Mouse (Mus musculus) MN1 (cell line): Measurements from ENCODE around the gene Dnase2a.
"Not testable (repeated sequence)": the region's sequence is repeated elsewhere in the genome, so short reads cannot be mapped to it uniquely, and the experiment has no call there.

Source experiments
- DNase-seq: peaks from one replicate; pipeline ENCODE4 v3.0.0-alpha.2; 2016; ENCODE audit warnings: low spot score

The Dnase2a gene

DNA sequence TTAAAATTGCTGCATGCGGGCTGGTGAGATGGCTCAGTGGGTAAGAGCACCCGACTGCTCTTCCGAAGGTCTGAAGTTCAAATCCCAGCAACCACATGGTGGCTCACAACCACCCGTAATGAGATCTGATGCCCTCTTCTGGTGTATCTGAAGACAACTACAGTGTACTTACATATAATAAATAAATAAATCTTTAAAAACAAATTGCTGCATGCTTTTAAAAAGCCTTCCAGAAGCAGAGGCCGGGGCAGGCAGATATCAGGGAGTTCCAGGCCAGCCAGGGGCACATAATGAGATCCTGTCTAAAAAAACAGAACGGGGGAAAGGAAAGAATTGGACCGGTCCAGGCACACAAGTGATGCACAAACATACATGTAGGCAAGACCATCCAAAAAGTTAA lies 381 bp upstream of the Dnase2a start:
- not testable (repeated sequence) for DNase-seq

GRCm38 (mm10) chr8:84909162-84909767 lies 905 bp downstream of the Dnase2a start:
- DNase-seq, result no peak

GRCm38 (mm10) chr8:84909949-84910348 lies 1.6 kb downstream of the Dnase2a start:
- DNase-seq, result no peak

DNA sequence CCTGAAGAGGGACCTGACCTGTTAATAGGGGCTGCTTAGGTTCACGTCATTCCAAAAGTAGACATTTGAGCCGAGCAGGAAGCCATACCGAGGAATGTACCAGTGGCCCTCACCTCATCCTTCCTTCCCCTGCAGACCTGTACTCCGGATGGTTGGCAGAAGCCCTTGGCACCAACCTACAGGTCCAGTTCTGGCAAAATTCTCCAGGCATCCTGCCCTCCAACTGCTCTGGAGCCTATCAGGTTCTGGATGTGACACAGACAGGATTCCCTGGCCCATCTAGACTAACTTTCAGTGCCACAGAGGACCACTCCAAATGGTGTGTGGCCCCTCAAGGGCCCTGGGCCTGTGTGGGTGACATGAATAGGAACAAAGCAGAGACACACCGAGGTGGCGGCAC lies 2.2 kb downstream of the Dnase2a start:
- no peak for DNase-seq

DNA sequence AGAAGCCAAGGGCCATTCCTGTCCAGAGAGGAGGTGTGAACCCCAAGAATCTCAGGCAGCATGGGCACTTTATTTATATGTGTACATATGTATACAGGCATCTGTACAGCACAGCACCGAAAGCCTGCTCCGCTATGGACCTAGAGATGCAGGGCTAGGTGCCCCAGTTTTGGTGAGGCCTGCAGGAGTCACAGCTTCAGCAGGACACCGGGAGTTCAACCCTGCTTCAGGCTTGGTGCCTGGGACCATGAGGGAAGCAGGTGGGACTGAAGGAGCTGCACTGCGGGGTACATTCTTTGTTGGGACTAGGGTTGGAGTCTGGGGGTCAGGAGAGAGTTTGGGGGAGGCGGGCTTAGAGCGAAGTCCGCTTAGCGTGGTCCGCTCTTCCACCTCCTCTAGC lies 3.5 kb downstream of the Dnase2a start:
- no peak for DNase-seq

- DNase-seq, result no peak
Measured at GRCm38 (mm10) chr8:84912391-84912790, 4.0 kb downstream of the Dnase2a start.

- no peak for DNase-seq
Measured at GRCm38 (mm10) chr8:84912895-84913501, 4.6 kb downstream of the Dnase2a start.

GRCm38 (mm10) chr8:84913502-84913900 lies 5.1 kb downstream of the Dnase2a start:
- no peak for DNase-seq

GRCm38 (mm10) chr8:84913960-84914359 lies 5.6 kb downstream of the Dnase2a start:
- DNase-seq, result peak; percentile 29

DNA sequence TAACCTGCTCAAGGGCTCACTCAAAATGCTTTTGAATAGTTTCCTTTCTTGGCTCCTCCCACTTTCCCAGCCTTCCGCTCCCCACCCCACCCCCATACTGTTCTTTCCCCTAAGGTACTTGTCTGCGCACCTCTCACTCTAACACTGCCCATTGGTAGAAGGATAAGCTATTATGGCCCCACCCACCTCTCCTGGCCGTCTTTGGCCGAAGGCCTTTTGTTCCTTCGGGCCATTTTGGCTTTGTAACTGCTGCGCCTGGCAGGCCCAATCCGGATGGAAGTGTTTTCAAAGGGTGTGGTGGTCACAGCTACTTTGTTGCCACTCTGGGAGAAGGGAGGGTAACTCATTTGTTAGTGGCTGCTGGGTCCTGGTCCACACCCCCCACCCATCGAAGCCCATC lies 6.9 kb downstream of the Dnase2a start:
- DNase-seq, result no peak

DNA sequence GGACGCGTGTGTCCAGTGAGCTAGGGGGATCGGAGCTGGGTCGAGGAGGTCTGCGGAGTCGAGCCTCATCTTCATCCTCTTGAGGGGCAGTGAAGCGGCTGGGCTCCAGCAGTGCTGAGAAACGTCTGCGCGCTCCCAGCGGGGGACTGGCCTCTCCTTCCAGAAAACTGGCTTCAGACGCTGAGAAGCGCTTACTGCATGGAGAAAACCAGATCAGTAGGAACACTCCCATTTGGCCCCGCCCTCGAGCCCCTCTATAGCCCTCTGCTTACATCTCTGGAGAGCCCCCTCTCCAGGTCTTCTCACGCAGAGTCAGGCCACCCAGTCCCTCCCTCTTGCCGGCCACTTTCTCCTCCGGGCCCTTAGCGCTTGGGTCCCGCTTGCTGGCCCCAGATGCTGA lies 9.4 kb downstream of the Dnase2a start:
- DNase-seq, result no peak

GRCm38 (mm10) chr8:84918646-84919045 lies 10.3 kb downstream of the Dnase2a start:
- DNase-seq, result no peak

DNA sequence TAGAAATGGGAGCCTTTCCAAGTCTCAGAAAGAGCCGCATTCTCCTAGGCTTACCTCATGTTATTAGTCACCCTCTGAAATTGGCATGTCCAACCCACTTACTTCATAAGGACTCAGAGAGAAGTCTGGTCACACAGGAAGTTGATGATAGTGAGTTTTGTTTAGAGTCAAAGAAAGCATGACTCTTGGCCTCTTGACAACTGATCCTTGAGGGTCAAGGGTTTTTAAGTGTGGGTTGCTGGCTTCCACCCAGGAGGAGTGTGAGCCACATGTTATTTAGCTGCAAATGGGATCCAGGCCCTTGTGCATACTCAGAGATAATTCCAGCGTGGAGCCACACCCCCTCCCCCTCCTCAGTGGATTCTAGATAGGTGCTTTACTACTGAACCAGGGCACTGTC lies 13.2 kb downstream of the Dnase2a start:
- DNase-seq, result peak; percentile 34

DNA sequence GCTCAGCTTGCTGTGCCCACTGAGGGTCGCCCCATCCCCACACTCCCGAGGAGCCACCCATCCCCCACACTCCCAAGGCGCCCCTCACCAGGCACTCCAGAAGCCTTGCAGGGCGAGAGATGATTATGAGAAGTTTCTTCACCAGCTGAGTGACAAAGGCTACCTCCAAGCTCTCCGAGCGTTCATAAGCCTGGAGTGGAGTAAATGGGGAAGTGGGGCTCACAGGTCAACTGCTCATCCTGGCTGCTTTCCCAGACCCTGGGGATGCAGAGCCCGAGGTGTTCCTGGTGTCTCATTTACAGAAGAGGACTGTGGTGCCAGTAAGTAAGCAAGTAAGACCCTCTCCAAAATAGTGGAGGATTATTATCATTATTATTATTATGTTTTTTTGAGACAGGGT lies 17.2 kb downstream of the Dnase2a start:
- DNase-seq, result no peak

DNA sequence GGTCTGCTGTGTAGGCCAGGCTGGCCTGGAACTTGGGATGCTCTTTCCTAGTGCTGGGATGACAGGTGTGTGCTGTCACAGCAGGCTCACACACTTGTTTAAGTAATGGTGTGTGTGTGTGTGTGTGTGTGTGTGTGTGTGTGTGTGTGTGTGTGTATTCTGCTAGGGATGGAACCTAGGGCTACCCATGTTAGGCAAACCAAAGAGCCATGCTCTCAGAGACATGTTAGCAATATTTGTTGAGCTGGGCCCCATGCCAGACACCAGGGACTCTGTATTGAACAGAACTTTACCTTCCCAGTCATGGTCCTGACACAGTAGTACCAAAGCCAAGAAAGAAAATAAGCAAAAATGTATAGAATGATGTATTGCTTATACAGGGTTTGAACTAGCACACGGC lies 19.2 kb downstream of the Dnase2a start:
- DNase-seq, result no peak

DNA sequence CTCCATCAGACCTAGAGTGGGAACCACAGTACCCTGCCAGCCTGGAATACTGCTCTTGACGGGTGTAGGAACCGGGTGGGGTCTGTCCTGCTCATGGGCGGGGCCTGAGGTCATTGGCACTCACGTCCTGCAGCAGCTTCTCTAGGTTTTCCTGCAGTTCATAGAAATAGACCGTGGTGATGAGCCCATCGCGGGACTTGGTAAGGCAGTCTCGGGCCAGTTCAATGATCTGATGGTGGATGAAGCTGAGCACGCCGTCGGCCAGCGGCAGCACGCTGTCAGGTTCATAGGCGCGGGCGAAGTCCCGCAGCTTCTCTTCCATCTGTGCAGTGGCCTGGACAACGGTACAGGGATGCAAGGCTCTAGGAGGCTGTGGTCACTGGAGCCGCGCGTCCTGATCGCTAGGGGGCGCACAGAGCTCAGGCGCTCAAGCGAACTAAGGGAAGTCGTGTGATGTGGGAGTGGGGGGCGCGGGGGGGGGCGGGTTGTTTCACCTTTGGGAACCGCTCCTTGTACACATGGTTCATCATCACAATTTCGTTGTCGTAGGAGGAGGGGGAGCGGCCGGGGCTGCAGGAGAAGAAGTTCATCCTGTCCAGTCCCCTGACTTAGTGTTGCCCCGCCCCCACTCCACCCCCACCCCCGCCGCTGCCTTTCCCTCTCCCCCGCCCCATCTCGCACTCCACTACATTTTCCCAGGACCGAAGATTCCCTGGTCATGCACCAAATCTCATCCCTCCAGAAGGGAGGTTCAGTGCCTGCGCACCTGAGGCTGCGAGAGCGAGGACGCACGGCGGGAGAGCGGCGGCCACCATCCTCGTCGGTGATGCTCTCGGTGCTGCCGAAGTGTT lies 20.3 kb downstream of the Dnase2a start:
- peak; percentile 84 for DNase-seq

- no peak for DNase-seq
Measured at GRCm38 (mm10) chr8:84930582-84930981, 22.2 kb downstream of the Dnase2a start.

DNA sequence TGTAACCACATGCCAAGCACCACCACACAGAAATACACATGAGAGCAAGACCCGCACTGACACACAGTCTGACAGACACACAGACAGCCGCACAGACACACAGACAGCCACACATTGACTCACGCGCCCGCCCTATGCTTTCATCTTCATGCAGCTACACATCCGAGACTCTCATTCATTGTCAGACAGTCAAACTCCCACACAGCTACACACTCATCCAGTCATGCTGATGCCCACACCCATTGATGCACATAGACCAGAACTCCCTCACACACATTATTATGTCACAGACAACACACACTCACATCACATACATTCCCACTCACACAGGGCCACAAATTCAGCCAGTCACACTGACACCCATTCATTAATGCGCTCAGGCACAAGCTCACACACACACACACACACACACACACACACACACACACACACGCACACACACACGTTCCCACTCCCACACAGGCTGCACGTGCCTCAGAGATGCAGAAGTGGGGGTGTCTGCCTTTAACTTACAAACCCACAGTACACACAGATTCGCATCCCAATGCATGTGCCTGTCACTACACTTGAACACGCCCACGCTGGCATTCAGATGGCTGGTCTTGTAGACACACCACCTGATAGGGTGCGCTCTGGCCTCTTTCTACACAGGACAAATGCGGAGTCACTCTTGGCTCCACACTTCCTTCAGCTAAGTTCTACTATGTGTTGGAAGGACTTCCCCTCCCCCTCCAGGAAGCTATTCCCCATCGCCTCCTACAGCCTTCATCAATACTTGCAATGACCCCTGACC lies 25.6 kb downstream of the Dnase2a start:
- DNase-seq, result no peak

DNA sequence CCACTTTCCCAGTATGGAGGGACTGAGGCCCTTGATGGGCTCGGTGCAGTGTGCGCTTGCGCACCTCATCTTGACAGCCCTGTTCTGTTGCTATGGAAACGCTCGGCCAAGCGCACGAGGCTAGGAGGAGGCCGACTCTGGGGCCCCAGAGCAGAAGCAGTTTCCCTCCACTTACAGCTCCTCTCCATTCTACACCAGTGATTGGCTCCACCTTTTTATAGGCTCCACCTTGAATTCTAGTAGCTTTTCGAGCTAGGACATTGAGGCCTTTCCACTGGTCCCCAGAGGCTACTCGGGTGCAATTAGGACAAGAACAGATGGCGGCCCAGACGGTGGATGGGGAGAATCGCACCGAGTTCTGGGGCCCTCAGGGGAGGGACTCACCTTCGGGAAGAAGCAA lies 26.5 kb downstream of the Dnase2a start:
- DNase-seq, result no peak

DNA sequence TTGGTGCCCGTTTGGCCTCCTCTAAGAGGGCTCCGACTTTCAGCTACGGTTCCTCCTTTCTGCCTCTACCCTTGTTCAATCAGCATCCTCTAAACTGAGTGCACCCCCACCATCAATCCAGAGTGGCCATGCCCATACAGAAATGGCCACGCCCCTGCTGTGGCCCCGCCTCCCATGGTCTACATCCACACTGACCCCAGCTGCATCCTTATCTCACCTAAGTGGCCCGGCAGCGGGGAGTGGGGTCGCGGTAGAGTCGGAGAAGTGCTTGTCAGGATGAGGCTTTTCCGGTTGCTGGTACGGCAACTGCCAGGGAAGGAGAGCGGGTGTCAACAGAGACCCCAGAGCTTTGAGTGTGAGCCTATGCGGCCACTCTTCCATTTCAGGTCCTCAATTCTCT lies 27.1 kb downstream of the Dnase2a start:
- no peak for DNase-seq

DNA sequence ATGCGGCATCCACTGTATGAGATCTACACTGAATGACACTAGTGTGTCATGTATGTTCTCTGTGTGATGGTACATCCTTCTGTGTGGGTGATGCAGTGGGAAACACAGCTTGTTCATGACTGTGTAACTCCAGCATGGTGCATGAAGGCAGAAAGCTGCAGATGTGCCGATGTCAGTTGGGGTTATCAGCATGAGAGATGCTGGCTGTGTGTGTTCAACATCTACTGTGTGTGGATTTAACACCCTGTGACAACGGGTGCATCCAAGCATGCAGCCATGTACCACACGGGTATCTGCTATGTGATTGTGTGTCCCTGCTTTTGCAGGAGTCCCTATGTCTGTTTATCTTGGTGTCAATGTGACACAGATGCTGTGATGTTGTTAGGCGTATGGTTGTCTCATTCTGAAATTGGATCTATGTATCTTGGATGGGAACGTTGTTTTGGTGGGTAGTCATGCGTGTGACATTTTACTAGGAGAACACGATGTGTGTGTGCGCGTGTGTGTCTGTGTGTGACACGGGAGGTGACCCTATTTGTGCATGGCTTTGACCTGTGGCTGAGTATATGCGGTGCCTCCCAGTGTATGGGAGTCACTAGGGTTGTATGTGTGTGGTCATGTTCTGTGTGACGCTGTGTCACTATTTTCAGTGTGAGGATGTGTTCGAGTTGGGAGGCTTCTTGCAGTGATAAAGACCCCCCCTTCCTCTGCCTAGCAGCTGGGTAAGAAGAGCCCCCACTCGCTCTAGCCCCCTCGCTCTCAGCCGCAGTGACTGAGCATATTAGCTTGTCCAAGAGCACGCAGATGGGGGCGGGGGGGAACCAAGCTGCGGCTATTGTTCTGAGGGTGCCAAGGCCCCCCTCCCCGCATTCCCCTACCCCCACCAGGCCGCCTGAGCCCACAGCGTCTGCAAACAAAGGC lies 27.9 kb downstream of the Dnase2a start:
- DNase-seq, result no peak
